In genomic region chr4:137117471-137118331, GRCm38 (mm10) we compare ENCODE assay signal across 10 mouse cellular contexts.
DNase-seq lines count a peak whose midpoint lies in the region; ATAC-seq and TF ChIP-seq lines count a peak whose summit lies in the region.
"Had no signal": no experiment of that assay in that cellular context is flagged by ENCODE, and none has a peak within 500 bp of the region (broad histone marks: within the 10 kb centered on the region; RNA-seq: fewer than 3 reads in every experiment).

No protein-coding gene starts in this region.

- TF ChIP-seq POLR2A in cerebellum, adult 2 months (IDR thresholded peaks at IDR 0.05; ENCODE audit: borderline replicate concordance, insufficient read depth, low read length) = no peak
- TF ChIP-seq POLR2A in testis, adult 2 months (IDR thresholded peaks at IDR 0.05; ENCODE audit: control insufficient read depth, low read depth, low read length) = peak; percentile 67

- no peaks in the 10 kb centered on the region for H3K27me3 ChIP-seq in cerebellum, adult 2 months (ENCODE audit: control insufficient read depth, insufficient read depth, low read length)
- H3K27me3 ChIP-seq in forebrain, embryonic 12.5 days = peaks cover 21% of the 10 kb centered on the region
- no peaks in the 10 kb centered on the region for H3K27me3 ChIP-seq in hindbrain, postnatal 0 days (ENCODE audit: insufficient read depth, low read length)
- H3K27me3 ChIP-seq in limb, embryonic 15.5 days = no peaks in the 10 kb centered on the region
- no peaks in the 10 kb centered on the region for H3K27me3 ChIP-seq in midbrain, embryonic 15.5 days (replicated peaks)
- H3K27me3 ChIP-seq in testis, adult 2 months (ENCODE audit: control insufficient read depth, insufficient read depth, low read length) = no peaks in the 10 kb centered on the region

- no peak for TF ChIP-seq CTCF in cerebellum, adult 2 months (IDR thresholded peaks at IDR 0.05; ENCODE audit: borderline replicate concordance, insufficient read depth, low read depth, low read length)
- TF ChIP-seq CTCF in hindbrain, postnatal 0 days (IDR thresholded peaks at IDR 0.05; ENCODE audit: low read depth) = 0 out of 2 replicates have a peak, but pooled peaks have one; percentile 11
- TF ChIP-seq CTCF in testis, adult 2 months (IDR thresholded peaks at IDR 0.05; ENCODE audit: control insufficient read depth, insufficient read depth, insufficient replicate concordance, low read depth, low read length) = no peak

- WGBS in cerebellum, adult 2 months = 12% methylated on average over 27 of the region's 27 CpGs
- 2% methylated on average over 25 of the region's 27 CpGs for WGBS in forebrain, embryonic 12.5 days
- WGBS in hindbrain, postnatal 0 days = 1% methylated on average over 26 of the region's 27 CpGs
- whole genome bisulfite sequencing in limb, embryonic 15.5 days = 2% methylated on average over 27 of the region's 27 CpGs
- WGBS in midbrain, embryonic 15.5 days = 2% methylated on average over 25 of the region's 27 CpGs

- H3K27ac ChIP-seq in cerebellum, adult 2 months (ENCODE audit: insufficient read depth, low read length) = no peak overlapping the region
- H3K27ac ChIP-seq in forebrain, embryonic 12.5 days = 0 out of 2 replicates have a peak overlapping the region, but pooled peaks have one; percentile 25
- 0 out of 2 replicates have a peak overlapping the region, but pooled peaks have one; percentile 3 for H3K27ac ChIP-seq in hindbrain, postnatal 0 days
- peak overlapping the region; percentile 75 for H3K27ac ChIP-seq in limb, embryonic 15.5 days
- peak overlapping the region; percentile 39 for H3K27ac ChIP-seq in midbrain, embryonic 15.5 days
- H3K27ac ChIP-seq in testis, adult 2 months (ENCODE audit: control insufficient read depth, insufficient read depth, low read depth, low read length) = peak overlapping the region; percentile 44; the same call in 1 of the 2 replicates
- H3K27ac ChIP-seq: macrophage had no signal

- H3K4me2 ChIP-seq in forebrain, embryonic 12.5 days = peak overlapping the region; percentile 63
- peak overlapping the region; percentile 61 for H3K4me2 ChIP-seq in hindbrain, postnatal 0 days (ENCODE audit: low read depth, low read length)
- H3K4me2 ChIP-seq in limb, embryonic 15.5 days = peak overlapping the region; percentile 64
- H3K4me2 ChIP-seq in midbrain, embryonic 15.5 days = peak overlapping the region; percentile 68

- peak; percentile 12 to 19 for DNase-seq in cerebellum, adult 2 months
- DNase-seq in cerebellum, adult 8-10 months = no peak
- peak; percentile 87 for DNase-seq in adrenal gland, postnatal 14 days
- peak; percentile 70 for DNase-seq in hindbrain, postnatal 0 days (ENCODE audit: low spot score)

- peak; percentile 71; the same call in 1 of the 2 replicates for ATAC-seq in forebrain, embryonic 12.5 days (ENCODE audit: low FRiP score)
- ATAC-seq in hindbrain, postnatal 0 days = peak; percentile 64; the same call in 1 of the 2 replicates
- ATAC-seq in limb, embryonic 15.5 days (ENCODE audit: insufficient number of reproducible peaks, low FRiP score, low TSS enrichment, low read depth) = peak; percentile 64
- ATAC-seq in midbrain, embryonic 15.5 days (replicated peaks) = peak; percentile 83

- peak overlapping the region; percentile 33; the same call in 1 of the 2 replicates for H3K9ac ChIP-seq in forebrain, embryonic 12.5 days
- H3K9ac ChIP-seq in hindbrain, postnatal 0 days (replicated peaks; ENCODE audit: low read length) = peak overlapping the region; percentile 17; the same call in 1 of the 2 replicates
- 0 out of 2 replicates have a peak overlapping the region, but pooled peaks have one; percentile 15 for H3K9ac ChIP-seq in limb, embryonic 15.5 days
- H3K9ac ChIP-seq in midbrain, embryonic 15.5 days = peak overlapping the region; percentile 33

- no peaks in the 10 kb centered on the region for H3K36me3 ChIP-seq in forebrain, embryonic 12.5 days (replicated peaks)
- no peaks in the 10 kb centered on the region for H3K36me3 ChIP-seq in hindbrain, postnatal 0 days (ENCODE audit: insufficient read depth, low read length)
- H3K36me3 ChIP-seq in limb, embryonic 15.5 days = no peaks in the 10 kb centered on the region
- H3K36me3 ChIP-seq in midbrain, embryonic 15.5 days (replicated peaks) = no peaks in the 10 kb centered on the region
- no peaks in the 10 kb centered on the region; the same call in 1 of the 2 replicates for H3K36me3 ChIP-seq in testis, adult 2 months (ENCODE audit: control insufficient read depth, insufficient read depth, low read length)
- H3K36me3 ChIP-seq: G1E had no signal

- no peaks in the 10 kb centered on the region for H3K4me1 ChIP-seq in cerebellum, adult 2 months (ENCODE audit: control insufficient read depth, insufficient read depth, low read length)
- H3K4me1 ChIP-seq in forebrain, embryonic 12.5 days = peaks cover 16% of the 10 kb centered on the region
- peaks cover 12% of the 10 kb centered on the region; the same call in 1 of the 2 replicates for H3K4me1 ChIP-seq in hindbrain, postnatal 0 days (ENCODE audit: insufficient read depth, low read length)
- H3K4me1 ChIP-seq in limb, embryonic 15.5 days = peaks cover 35% of the 10 kb centered on the region
- peaks cover 13% of the 10 kb centered on the region for H3K4me1 ChIP-seq in midbrain, embryonic 15.5 days
- peaks cover 14% of the 10 kb centered on the region for H3K4me1 ChIP-seq in testis, adult 2 months (ENCODE audit: control insufficient read depth, insufficient read depth, low read length)

- H3K4me3 ChIP-seq in cerebellum, adult 2 months (replicated peaks; ENCODE audit: insufficient read depth, low read depth, low read length) = no peak overlapping the region
- peak overlapping the region; percentile 36 for H3K4me3 ChIP-seq in forebrain, embryonic 12.5 days (replicated peaks)
- peak overlapping the region; percentile 27 for H3K4me3 ChIP-seq in hindbrain, postnatal 0 days (ENCODE audit: low read length)
- H3K4me3 ChIP-seq in limb, embryonic 15.5 days = peak overlapping the region; percentile 36
- H3K4me3 ChIP-seq in midbrain, embryonic 15.5 days = peak overlapping the region; percentile 34
- H3K4me3 ChIP-seq in testis, adult 2 months (ENCODE audit: control insufficient read depth, low read depth, low read length) = peak overlapping the region; percentile 81

- H3K9me3 ChIP-seq in forebrain, embryonic 12.5 days = no peaks in the 10 kb centered on the region
- H3K9me3 ChIP-seq in hindbrain, postnatal 0 days (ENCODE audit: low read length) = no peaks in the 10 kb centered on the region
- no peaks in the 10 kb centered on the region for H3K9me3 ChIP-seq in limb, embryonic 15.5 days
- no peaks in the 10 kb centered on the region for H3K9me3 ChIP-seq in midbrain, embryonic 15.5 days
- H3K9me3 ChIP-seq: G1E had no signal
